Mouse (Mus musculus): ENCODE measurements around the gene Adamtsl1.
A peak's percentile ranks its signal among the peaks of the same experiment; 100 is the strongest.

The Adamtsl1 gene

DNA sequence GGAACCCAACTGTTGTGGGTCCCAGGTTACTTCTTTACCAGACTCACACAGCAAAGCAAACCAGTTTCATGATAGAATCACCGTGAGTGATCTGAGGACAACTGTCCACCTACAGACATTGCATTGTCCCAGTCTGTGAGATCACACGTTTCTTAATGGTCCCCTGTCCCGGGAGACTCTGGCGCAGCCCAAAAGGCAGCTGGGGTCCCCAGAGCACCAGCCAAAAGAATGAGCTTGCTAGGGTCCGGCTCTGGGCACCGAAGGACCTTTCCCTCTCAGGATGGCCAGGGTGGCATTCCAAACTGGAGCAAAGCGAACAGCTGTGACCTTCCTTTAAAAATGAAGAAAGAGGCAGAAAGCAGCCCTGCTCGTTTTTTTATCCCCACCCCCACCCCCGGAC lies at the start of gene Adamtsl1:
Adamtsl1 (plus strand) TSS at position 381 of the 400 bp plus-strand sequence.
- DNase-seq (ENCODE audit: low read depth), result no peak

DNA sequence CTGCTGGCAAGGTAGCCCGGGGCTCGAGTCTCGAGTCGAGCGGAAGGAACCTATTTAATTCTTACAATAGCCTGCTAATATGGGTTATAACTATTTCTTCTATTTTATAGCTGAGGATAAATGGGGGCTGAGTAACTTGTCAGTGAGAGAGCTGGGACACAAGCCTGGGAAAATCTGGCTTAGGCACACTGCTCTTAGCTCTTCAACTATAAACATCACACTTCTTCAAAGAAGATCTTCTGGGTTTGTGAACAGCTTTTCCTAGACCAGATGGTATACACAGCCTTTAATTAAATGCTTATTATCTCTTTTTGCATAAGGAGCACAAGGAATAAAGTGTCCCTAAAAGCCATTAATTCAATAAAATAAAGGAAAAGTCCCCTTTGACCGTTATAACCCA lies 30.4 kb upstream of the Adamtsl1 start:
- DNase-seq (ENCODE audit: low read depth), result no peak

DNA sequence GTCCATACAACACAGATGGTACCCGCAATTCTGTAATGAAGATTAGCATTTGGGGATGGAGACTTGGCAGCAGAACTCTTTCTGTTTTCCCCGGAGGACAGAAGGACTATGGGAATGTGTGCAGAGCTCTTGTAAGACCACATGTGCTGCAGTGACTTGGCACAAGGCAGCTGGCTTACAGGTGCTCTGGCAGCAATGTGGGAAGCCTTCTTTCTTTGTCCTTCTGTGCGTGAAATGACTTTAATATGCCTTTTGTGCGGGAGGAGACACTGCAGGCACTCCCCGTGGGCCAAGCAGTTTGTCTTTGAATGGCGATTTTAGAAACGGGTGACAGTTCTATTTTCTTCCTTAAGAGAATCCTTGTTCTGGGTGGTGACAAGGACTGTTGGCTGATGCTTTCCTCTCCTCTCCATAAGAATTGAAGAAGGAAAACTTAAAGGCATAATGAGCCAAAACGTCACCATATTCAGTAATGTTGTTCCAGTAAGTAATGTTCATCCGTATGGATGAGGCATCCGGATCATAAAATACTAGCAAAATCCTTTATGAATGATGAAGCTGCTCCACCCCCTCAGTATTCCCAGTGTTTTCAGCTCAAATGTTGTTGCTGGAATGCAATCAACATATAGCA lies 27.5 kb upstream of the Adamtsl1 start:
- DNase-seq (ENCODE audit: low read depth), result no peak

DNA sequence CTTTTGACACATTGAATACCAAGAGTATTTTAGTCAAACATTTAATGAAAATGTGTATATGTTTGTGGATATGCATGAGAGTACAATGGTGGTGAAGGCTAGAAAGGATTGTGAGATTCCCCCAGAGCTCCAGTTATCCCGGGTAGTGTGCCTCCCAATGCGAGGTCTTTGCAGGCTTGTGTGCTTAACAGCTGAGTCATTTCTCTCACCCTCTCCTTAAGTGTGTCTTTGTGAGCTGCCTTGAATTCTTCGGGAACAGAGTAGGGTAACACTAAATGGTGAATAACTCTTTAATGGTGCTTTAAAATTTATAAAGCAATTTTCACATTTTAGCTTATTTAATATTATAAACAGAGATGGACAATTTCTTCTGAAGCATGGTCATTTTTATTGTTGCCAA lies 8.3 kb upstream of the Adamtsl1 start:
- no peak for DNase-seq (ENCODE audit: low read depth)

DNA sequence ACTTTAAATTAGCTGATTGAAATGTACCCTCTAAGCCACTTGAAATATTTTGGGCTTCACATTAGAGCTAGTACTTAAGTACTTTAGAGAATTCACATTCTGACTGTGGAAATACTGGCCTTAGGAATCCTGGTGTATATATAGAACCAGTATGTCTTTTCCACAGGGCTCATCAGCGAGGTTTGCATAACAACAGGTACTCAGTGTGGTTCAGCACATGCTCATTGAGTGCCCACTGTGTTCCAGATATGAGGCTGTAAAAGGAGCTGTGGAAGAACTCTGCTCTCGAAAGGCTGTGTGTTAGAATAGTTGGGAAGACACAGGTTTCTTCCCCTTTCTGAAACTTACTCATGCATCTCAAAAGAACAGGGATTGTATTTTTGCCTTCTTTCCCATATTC lies 7.0 kb upstream of the Adamtsl1 start:
- no peak for DNase-seq (ENCODE audit: low read depth)

DNA sequence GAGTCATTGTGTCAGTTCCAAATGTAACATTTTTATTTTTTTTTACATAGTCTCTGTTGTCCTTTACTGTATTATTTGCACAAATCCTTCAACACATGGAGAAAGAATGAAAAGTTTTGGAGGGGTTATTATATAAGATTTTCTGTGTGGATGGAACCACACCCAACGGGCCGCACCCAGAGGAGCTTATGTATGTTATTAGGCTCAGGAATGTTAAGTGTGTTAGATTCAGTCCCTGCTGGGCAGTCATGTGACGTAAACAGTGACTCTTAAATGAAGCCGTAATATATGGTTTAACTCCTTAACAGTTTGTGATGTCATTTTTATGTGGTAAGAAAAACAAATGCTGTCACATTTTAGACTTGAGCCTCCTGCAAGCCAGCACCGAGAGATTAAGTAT lies 6.5 kb upstream of the Adamtsl1 start:
- no peak for DNase-seq (ENCODE audit: low read depth)

DNA sequence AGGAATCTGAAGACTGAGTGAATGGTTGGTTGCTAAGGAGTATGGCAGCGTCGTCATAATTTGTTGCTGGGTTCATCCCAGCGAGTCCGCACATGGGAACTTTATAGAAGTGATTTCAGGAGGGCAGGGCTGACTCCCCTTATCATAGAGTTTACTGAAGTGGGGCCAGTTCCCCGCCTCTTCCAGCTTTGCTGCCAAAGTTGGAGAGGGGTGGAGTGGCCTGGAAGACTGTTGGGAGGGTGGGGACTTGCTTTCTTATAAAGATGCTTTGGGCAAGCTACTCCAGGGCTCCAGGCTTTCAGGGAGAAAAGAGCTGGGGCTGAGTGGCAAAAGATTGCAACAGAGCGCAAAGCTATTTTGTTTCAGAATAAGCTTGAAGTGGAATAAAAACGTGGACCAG lies 684 bp upstream of the Adamtsl1 start:
- no peak for DNase-seq (ENCODE audit: low read depth)

DNA sequence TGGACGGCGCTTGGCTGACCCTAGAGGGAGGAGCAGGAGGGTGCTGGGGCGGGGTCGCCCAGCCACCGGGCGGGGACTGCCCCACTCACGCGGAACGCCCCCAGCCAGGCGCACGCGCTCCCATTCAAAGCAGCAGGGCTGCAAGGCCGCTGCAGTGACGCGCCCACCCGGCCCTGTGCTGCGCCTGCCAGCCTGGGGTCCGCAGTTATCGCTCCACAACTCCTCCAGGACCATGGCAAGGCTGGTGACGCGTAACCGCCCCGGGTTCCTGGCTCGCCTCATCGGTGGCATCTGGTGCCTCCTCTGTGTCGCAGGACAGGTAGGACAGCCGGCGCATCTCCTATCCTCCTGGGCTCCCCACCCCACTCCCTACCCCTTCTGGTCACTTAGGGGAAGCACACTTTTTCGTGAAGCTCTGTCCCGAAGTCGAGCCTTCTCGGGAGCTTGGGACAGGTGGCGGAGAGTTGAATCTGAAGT lies 271 bp downstream of the Adamtsl1 start:
- peak; percentile 5 for DNase-seq (ENCODE audit: low read depth)

DNA sequence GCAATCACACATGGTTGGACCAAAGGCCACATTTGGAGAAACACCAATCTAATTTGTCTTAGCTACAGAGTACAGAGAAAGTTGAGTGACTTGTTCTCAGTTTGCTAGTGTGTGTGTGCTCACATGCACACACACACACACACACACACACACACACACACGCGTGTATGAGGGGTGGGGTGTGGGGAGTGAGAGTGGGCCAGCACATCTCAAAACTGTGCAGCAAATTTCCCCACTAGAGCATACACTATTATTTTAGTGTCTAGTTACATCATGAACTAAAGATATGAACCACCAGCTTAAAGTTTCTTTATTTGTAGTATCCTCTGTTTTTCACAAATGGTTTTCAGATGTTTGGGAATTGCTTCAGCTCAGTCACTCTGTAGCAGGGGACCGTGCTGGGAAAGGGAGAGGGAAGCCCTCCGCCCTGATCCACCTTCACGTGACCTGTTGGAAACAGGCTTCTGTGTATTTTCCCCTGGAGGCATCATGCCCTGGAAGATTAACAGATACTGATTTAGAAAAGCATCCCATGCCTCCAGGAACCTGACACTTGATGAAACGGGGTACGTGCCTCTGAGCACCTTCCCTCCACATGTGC lies 13.1 kb downstream of the Adamtsl1 start:
- DNase-seq (ENCODE audit: low read depth), result no peak

DNA sequence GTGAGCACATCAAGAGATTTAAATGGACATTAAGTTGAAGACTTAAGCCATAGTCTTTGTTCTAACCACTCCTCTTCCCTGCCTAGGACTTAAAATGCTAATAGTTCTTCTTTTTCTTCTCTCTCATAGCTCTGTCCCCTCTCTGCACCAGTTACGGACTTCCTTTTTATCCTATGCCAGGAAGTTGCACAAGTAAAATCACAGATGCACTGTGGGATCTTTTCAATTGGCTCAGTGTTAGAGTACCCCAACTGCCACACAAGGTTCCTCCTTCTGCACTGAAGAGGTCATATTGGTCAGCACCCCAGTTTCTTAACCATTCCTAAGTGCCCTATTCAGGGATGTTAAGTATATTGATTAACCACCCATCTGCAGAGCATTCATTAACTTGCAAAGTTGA lies 15.9 kb downstream of the Adamtsl1 start:
- DNase-seq (ENCODE audit: low read depth), result no peak

DNA sequence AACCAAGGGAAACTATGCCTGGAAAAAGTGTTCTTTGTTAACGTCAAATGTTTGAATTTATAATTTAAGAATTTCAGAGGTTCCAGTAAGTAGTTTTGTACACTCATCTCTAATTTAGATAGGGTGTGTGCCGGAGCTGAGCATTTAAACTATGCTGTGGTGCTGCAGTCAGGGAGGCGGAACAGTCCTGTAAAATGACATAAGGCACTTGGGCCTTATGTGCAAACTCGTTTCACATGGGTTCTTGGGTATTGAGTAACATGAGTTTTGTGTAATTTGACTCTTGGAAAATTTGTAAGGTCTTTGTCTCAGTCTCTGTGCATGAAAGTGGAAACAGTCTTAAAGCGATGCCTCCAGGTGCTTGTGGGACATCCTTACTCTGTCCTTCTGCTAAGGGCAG lies 25.7 kb downstream of the Adamtsl1 start:
- no peak for DNase-seq (ENCODE audit: low read depth)

DNA sequence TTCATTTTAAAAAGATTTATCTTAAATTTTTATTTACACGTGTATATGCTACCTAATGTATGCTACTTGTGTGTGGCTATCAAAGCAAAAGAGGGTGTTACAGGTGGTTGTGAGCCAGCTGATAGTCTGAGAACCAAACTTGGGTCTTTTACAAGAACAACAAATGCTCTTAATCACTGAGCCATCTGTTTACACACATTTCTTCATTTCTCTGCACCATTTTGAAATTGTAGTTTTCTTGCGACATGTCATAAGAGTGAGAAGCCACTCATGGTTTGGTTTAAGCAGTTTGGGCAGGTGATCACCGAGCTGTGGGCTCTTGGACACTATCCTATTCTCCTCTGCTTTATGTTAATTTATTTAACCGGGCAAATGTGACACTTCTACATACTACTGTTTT lies 29.2 kb downstream of the Adamtsl1 start:
- no peak for DNase-seq (ENCODE audit: low read depth)

DNA sequence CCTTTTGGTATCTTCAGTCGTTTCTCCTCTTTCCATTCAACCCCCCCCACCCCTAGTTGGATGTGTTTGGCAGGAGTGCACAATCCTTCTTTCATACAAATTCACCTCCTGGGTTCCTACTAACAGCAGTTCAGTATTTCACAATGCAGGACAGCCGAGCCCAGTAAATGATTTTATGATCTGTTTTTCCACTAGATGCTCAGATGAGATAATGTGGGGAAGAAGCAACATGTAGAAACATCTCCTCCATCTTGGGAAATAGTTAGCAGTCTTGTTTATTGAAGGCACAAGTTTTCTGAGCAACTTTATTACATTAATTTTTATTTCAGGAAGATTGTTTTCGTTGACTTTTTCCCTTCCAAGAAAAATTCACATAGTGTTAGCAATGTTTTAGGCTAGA lies 40.7 kb downstream of the Adamtsl1 start:
- no peak for DNase-seq (ENCODE audit: low read depth)

DNA sequence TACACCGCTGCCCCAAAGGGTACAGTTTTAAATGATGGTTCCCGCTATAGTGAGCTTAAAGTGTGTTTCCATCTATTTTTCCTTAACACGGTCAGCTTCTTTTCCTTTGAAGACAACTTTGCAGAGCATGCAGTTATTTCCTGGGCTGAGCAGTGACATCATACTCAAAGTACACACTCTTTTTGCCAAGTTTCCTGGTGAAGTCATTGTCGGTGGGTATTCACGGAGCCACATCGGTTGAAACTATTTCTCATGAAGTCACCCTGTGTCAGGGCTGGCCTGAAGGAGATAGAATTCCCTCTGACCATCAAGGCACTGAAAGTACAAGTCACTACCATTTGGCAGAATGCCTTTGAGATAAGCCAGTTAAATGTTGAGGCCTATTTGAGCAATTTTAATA lies 45.8 kb downstream of the Adamtsl1 start:
- no peak for DNase-seq (ENCODE audit: low read depth)

DNA sequence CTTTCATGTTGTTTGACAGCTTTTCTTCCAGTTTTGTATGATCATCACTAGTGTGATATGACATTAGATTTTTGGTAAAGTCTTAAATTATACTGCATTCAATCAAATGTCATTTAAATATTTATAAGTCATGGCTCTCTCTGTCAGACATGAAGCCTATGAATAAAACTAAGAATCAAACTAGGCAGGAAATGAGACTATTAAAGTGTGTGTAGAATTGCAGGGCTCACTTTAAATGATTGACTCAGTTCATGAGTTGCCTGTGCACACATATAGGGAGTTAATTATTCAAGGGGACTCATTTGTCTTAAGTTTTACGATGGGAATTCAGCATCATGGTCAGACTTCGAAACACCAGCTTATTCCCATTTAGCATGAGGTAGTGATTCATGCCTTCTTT lies 71.5 kb downstream of the Adamtsl1 start:
- no peak for DNase-seq (ENCODE audit: low read depth)

DNA sequence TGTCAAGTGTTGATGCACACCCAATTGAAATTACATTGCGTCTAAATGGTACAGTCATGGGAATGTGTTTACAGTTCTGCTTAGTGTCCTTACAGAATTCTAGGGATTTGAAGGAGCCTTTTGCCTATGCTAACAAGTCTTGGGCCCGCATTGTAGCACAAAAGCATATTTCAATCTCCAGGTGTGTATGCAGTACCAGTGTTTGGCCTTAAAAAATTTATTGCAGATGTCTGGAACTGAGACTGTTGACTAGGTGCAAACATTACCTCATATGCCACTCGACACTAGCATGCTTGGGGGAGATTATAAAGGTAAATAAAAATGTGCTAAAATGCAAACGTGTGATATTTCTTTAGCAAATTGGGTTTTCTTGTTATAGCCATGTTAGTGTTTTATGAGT lies 75.0 kb downstream of the Adamtsl1 start:
- no peak for DNase-seq (ENCODE audit: low read depth)

DNA sequence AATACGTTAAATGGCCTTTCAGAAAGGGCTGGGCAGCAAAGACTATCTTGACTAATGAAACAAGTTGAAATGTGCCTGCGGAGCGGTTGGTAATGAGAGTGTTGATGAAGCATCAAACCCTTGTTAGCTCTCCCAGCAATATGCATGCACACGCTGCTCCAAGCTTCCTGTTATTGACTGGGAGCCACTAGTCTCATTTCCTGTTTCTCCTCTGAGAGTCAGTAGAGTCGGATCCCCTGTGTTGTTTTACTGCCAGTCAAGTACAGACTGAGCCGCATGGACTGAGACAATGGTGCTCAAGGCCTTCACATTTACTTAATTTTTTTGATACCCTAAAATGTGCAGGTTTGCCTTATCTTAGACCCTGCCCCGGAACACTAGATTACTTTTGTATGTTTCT lies 77.1 kb downstream of the Adamtsl1 start:
- DNase-seq (ENCODE audit: low read depth), result no peak

DNA sequence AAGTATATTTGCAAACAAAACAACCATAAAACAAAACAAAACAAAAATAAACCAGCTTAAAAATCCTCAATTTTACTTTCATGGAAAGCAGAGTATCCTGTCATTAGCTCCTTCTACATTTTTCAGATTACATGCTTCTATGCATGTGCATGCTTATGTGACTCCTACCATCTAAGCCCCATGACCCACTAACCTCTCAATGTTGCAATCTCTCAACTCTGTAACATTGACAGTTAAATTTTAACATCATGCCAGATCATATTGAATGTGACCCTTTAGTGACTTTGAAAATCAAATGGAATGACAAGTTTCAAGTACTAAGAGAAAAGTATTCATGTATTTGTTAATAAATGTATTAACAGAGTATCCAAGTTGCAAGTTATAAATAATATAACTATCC lies 80.2 kb downstream of the Adamtsl1 start:
- no peak for DNase-seq (ENCODE audit: low read depth)

DNA sequence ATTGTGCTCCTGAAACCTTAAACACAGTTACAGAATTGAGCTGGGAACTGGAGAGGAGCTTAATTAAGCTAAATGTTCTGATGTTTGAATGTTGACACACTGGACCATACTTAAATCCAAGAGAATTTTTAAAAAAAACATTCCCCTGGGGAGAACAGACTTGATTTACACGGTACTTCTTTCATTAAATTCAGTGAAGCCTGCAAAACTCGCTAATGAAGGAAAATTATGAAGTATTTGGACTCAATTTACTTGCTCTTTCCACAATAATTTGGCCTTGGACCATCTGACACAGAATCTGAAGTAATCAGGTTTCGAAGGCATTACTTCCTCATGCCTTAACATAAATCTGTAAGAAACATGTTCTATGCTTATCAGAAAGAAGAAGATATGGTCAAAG lies 99.4 kb downstream of the Adamtsl1 start:
- no peak for DNase-seq (ENCODE audit: low read depth)

DNA sequence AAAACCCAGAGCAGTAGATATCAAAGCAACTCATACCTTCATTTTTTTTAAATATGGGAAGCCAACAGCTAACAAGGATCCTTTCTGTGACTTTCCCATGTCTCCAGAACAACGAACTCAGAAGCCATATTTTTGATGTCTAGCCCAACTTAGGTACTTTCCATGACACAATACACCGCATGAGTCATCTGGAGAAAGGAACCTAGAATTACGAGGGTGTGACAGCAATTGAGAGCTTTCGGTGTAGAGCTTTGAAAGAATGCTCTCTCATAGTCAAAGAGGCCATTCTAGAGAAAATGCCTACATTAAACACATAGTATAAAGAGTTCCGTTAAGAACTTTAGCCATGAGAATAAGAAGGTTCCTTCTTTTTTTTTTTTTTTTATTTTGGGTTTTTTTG lies 104.8 kb downstream of the Adamtsl1 start:
- no peak for DNase-seq (ENCODE audit: low read depth)

DNA sequence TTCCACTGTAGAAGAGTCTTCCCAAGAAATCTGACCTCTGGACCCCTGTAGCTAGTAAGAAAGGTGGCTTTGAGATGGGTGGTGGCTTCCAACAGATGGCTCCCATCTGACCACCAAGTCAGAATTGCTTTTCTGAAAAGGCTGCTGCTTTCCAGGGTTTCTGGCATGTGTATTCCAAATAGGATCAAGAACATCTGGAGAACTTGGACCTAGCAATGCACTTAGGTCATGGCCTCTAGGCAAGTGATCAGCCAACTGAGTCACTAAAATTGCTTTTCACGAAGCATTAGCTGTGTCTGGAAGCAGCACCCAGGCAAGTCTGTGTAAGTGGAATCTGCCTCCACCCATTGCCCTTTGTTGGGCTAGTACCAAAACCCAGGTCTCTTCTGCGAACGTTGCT lies 105.3 kb downstream of the Adamtsl1 start:
- no peak for DNase-seq (ENCODE audit: low read depth)

DNA sequence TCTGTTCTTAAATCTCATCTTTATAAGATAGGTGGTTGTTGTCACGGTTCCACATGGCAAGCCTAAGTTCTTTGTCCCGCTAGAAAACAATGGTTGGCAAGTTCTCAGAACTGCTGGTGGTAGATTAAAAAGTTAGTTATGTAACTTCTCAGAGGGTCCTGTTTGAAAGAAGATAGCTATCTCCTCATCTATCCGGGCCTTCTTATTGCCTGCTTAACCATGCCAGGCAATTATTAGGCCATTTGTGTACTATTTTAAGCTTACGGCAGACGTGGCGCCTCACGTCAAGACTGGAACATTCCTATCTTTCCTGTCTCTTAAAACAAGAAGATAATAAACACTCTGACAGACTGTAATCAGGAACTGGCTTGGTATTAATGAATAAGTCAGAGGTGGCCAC lies 115.4 kb downstream of the Adamtsl1 start:
- DNase-seq (ENCODE audit: low read depth), result no peak

DNA sequence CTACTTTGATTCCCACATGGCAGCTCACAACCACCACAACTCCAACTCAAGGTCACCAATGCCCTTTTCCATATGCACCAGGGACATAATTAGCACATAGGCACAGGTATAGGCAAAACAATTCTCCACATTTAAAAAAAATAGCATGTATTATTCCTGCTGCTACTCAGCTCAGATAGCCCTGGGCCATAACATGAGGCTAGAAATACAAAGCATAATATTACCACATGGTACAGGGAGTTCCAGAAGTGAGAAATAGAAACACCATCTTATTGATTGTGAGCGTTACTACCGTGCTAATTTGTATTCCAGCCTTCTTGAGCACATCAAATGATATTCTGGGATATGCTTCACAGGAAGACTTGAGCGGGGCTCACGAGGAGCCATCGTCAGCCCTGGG lies 155.3 kb downstream of the Adamtsl1 start:
- no peak for DNase-seq (ENCODE audit: low read depth)

DNA sequence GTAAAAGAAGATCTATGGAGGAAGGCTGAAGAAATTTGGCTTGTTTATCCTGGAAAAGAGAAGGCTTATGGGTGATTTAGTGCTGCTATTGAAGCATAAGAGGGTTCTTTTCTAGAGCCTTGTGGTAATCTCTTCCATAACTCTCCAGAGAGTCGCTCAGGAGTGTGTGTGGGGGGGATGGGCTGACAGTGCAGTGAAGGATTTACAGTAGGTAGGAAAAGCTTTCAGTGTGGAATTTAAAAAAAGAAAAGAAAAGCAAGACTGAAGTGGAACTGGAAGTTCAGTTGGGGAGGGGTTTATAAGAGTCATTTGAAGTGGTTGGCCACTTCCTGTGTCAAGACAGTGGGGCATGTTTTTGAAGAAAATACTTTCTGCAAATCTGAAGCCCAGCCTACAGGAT lies 155.8 kb downstream of the Adamtsl1 start:
- no peak for DNase-seq (ENCODE audit: low read depth)

All from c-Kit-positive CD71-negative TER-119-negative erythroid progenitor cells, embryonic 14.5 days (primary cell).